Mouse (Mus musculus) megakaryocyte-erythroid progenitor cell, adult 5 weeks (primary cell): ENCODE data around the gene 9130230L23Rik. TPM values are rescaled to one million over a fixed set of nuclear protein-coding genes. Genes with fewer than 3 reads are reported as not detected.

ENCODE experiments used
- polyA plus RNA-seq: library from polyadenylated mRNA; stranded (reverse); fragments of >175 nt; gene quantifications from 2 replicates; pipeline ENCODE4 v1.2.3, GENCODE M21; 2012

Gene 9130230L23Rik
- 0.37 TPM in 1 of 2 replicates, not detected in the other for polyA plus RNA-seq

GRCm38 (mm10) chr5:66004134-66004925, at the start of gene 9130230L23Rik:
9130230L23Rik (minus strand) TSS chr5:66004285.

GRCm38 (mm10) chr5:65934783-65935182, 69.3 kb downstream of the 9130230L23Rik start, which contains the start of gene Chrna9:
Chrna9 (plus strand) TSS chr5:65934921.

Other genes with a start within 250 kb of the 9130230L23Rik start
- 9.9 and 11.4 TPM in 2 replicates for gene N4bp2, start 240.8 kb downstream of the 9130230L23Rik start, polyA plus RNA-seq
- gene Rhoh, start 143.1 kb downstream of the 9130230L23Rik start, polyA plus RNA-seq: 2.1 and 2.6 TPM in 2 replicates
- gene Chrna9, start 69.4 kb downstream of the 9130230L23Rik start, polyA plus RNA-seq: not detected in 2 replicates
- 3.7 and 3.9 TPM in 2 replicates for gene Rbm47, start 168.8 kb upstream of the 9130230L23Rik start, polyA plus RNA-seq